Mouse (Mus musculus): Measurements from ENCODE around the gene Acaca. TPM values are rescaled to one million over a fixed set of nuclear protein-coding genes. Genes with fewer than 3 reads are reported as not detected.

The Acaca gene
- polyA plus RNA-seq, 1 experiment: 5.0 TPM

GRCm38 (mm10) chr11:84197607-84198402, 68.3 kb downstream of the Acaca start:
- Histone ChIP-seq H3K4me3 (ENCODE audit: insufficient read depth, low read length) (no peak overlapping the region), H3K27ac (ENCODE audit: insufficient read depth, low read depth, low read length) (no peak overlapping the region), H3K4me1 (ENCODE audit: control insufficient read depth, insufficient read depth, low read length) (peaks cover 6% of the 10 kb centered on the region)
- TF ChIP-seq POLR2A (IDR thresholded peaks at IDR 0.05; ENCODE audit: borderline replicate concordance, low read depth, low read length) (no peak), CTCF (IDR thresholded peaks at IDR 0.05; ENCODE audit: low read depth, low read length) (no peak)

GRCm38 (mm10) chr11:84205776-84206175, 76.3 kb downstream of the Acaca start:
- H3K4me1 ChIP-seq (ENCODE audit: control insufficient read depth, insufficient read depth, low read length): peaks cover 3% of the 10 kb centered on the region; the same call in 1 of the 2 replicates
- H3K27ac ChIP-seq (ENCODE audit: insufficient read depth, low read depth, low read length): no peak overlapping the region
- no peak for TF ChIP-seq POLR2A (IDR thresholded peaks at IDR 0.05; ENCODE audit: borderline replicate concordance, low read depth, low read length)
- TF ChIP-seq CTCF (IDR thresholded peaks at IDR 0.05; ENCODE audit: low read depth, low read length): no peak
- H3K4me3 ChIP-seq (ENCODE audit: insufficient read depth, low read length): no peak overlapping the region

- no peaks in the 10 kb centered on the region for H3K4me1 ChIP-seq (ENCODE audit: control insufficient read depth, insufficient read depth, low read length)
- no peak for TF ChIP-seq POLR2A (IDR thresholded peaks at IDR 0.05; ENCODE audit: borderline replicate concordance, low read depth, low read length)
- no peak for TF ChIP-seq CTCF (IDR thresholded peaks at IDR 0.05; ENCODE audit: low read depth, low read length)
- H3K4me3 ChIP-seq (ENCODE audit: insufficient read depth, low read length): no peak overlapping the region
- H3K27ac ChIP-seq (ENCODE audit: insufficient read depth, low read depth, low read length): no peak overlapping the region
These were observed 81.4 kb downstream of the Acaca start for GRCm38 (mm10) chr11:84210876-84211275.

- no peak overlapping the region for H3K27ac ChIP-seq (ENCODE audit: insufficient read depth, low read depth, low read length)
- no peak overlapping the region for H3K4me3 ChIP-seq (ENCODE audit: insufficient read depth, low read length)
- peaks cover 6% of the 10 kb centered on the region for H3K4me1 ChIP-seq (ENCODE audit: control insufficient read depth, insufficient read depth, low read length)
- TF ChIP-seq CTCF (IDR thresholded peaks at IDR 0.05; ENCODE audit: low read depth, low read length): no peak
- no peak for TF ChIP-seq POLR2A (IDR thresholded peaks at IDR 0.05; ENCODE audit: borderline replicate concordance, low read depth, low read length)
These were observed 89.5 kb downstream of the Acaca start for GRCm38 (mm10) chr11:84218951-84219350.

GRCm38 (mm10) chr11:84243562-84243961, 114.1 kb downstream of the Acaca start:
- TF ChIP-seq CTCF (IDR thresholded peaks at IDR 0.05; ENCODE audit: low read depth, low read length) (0 out of 2 replicates have a peak, but pooled peaks have one; percentile 20), POLR2A (IDR thresholded peaks at IDR 0.05; ENCODE audit: borderline replicate concordance, low read depth, low read length) (no peak)
- no peak overlapping the region for H3K4me3 ChIP-seq (ENCODE audit: insufficient read depth, low read length)

GRCm38 (mm10) chr11:84247370-84247769, 117.9 kb downstream of the Acaca start:
- no peak for TF ChIP-seq POLR2A (IDR thresholded peaks at IDR 0.05; ENCODE audit: borderline replicate concordance, low read depth, low read length)
- no peak for TF ChIP-seq CTCF (IDR thresholded peaks at IDR 0.05; ENCODE audit: low read depth, low read length)
- no peak overlapping the region for H3K4me3 ChIP-seq (ENCODE audit: insufficient read depth, low read length)
- H3K4me1 ChIP-seq (ENCODE audit: control insufficient read depth, insufficient read depth, low read length): no peaks in the 10 kb centered on the region
- H3K27ac ChIP-seq (ENCODE audit: insufficient read depth, low read depth, low read length): no peak overlapping the region

More at GRCm38 (mm10) chr11:84243562-84243961, 114.1 kb downstream of the Acaca start:
- Histone ChIP-seq H3K4me1 (ENCODE audit: control insufficient read depth, insufficient read depth, low read length) (no peaks in the 10 kb centered on the region), H3K27ac (ENCODE audit: insufficient read depth, low read depth, low read length) (no peak overlapping the region)

GRCm38 (mm10) chr11:84251170-84251569, 121.7 kb downstream of the Acaca start:
- no peak overlapping the region for H3K4me3 ChIP-seq (ENCODE audit: insufficient read depth, low read length)
- H3K4me1 ChIP-seq (ENCODE audit: control insufficient read depth, insufficient read depth, low read length): no peaks in the 10 kb centered on the region
- H3K27ac ChIP-seq (ENCODE audit: insufficient read depth, low read depth, low read length): no peak overlapping the region
- no peak for TF ChIP-seq POLR2A (IDR thresholded peaks at IDR 0.05; ENCODE audit: borderline replicate concordance, low read depth, low read length)
- no peak for TF ChIP-seq CTCF (IDR thresholded peaks at IDR 0.05; ENCODE audit: low read depth, low read length)

- Histone ChIP-seq H3K27ac (ENCODE audit: insufficient read depth, low read depth, low read length) (no peak overlapping the region), H3K4me3 (ENCODE audit: insufficient read depth, low read length) (no peak overlapping the region), H3K4me1 (ENCODE audit: control insufficient read depth, insufficient read depth, low read length) (no peaks in the 10 kb centered on the region)
- TF ChIP-seq CTCF (IDR thresholded peaks at IDR 0.05; ENCODE audit: low read depth, low read length) (no peak), POLR2A (IDR thresholded peaks at IDR 0.05; ENCODE audit: borderline replicate concordance, low read depth, low read length) (no peak)
These were observed 123.0 kb downstream of the Acaca start for GRCm38 (mm10) chr11:84252425-84252824.

GRCm38 (mm10) chr11:84255879-84256278, 126.4 kb downstream of the Acaca start:
- no peaks in the 10 kb centered on the region for H3K4me1 ChIP-seq (ENCODE audit: control insufficient read depth, insufficient read depth, low read length)
- no peak for TF ChIP-seq CTCF (IDR thresholded peaks at IDR 0.05; ENCODE audit: low read depth, low read length)
- no peak for TF ChIP-seq POLR2A (IDR thresholded peaks at IDR 0.05; ENCODE audit: borderline replicate concordance, low read depth, low read length)
- no peak overlapping the region for H3K4me3 ChIP-seq (ENCODE audit: insufficient read depth, low read length)
- H3K27ac ChIP-seq (ENCODE audit: insufficient read depth, low read depth, low read length): no peak overlapping the region

- TF ChIP-seq POLR2A (IDR thresholded peaks at IDR 0.05; ENCODE audit: borderline replicate concordance, low read depth, low read length): no peak
- TF ChIP-seq CTCF (IDR thresholded peaks at IDR 0.05; ENCODE audit: low read depth, low read length): no peak
- H3K4me1 ChIP-seq (ENCODE audit: control insufficient read depth, insufficient read depth, low read length): no peaks in the 10 kb centered on the region
- H3K4me3 ChIP-seq (ENCODE audit: insufficient read depth, low read length): no peak overlapping the region
- no peak overlapping the region for H3K27ac ChIP-seq (ENCODE audit: insufficient read depth, low read depth, low read length)
These were observed 128.7 kb downstream of the Acaca start for GRCm38 (mm10) chr11:84258053-84258710.
